Mouse (Mus musculus) heart, embryonic 11.5 days (tissue): ENCODE data around the gene Eipr1. TPM values are rescaled to one million over a fixed set of nuclear protein-coding genes. Genes with fewer than 3 reads are reported as not detected.

Experiments used
- ATAC-seq: fragments of 200-750 bp; cut with Nextera tagmentation; replicated peaks from 2 replicates; pipeline ENCODE4 v1.8.0; 2017; ENCODE audit warnings: moderate library complexity; ENCODE audit not compliant: insufficient number of reproducible peaks, low FRiP score, low TSS enrichment
- H3K27ac ChIP-seq: fragments of 300-500 bp; sonication (generic); 2 replicates; pipeline ENCODE4 v1.5.1; 2014; ENCODE audit warnings: mild to moderate bottlenecking, low read depth, low read length
- H3K27me3 ChIP-seq: fragments of 300-500 bp; sonication (generic); 2 replicates; pipeline ENCODE4 v1.6.1; 2014; ENCODE audit warnings: mild to moderate bottlenecking, low read length, mixed read lengths; ENCODE audit not compliant: control insufficient read depth, insufficient read depth
- H3K36me3 ChIP-seq: fragments of 300-500 bp; sonication (generic); 2 replicates; pipeline ENCODE4 v1.6.1; 2014; ENCODE audit warnings: mild to moderate bottlenecking, low read length, moderate library complexity, mixed read lengths; ENCODE audit not compliant: control insufficient read depth, insufficient read depth
- H3K4me1 ChIP-seq: fragments of 300-500 bp; sonication (generic); 2 replicates; pipeline ENCODE4 v1.6.1; 2014; ENCODE audit warnings: low read length; ENCODE audit not compliant: control insufficient read depth, insufficient read depth
- H3K4me2 ChIP-seq: fragments of 300-500 bp; sonication (generic); 2 replicates; pipeline ENCODE4 v1.6.1; 2014; ENCODE audit warnings: mild to moderate bottlenecking, moderate library complexity
- H3K4me3 ChIP-seq: fragments of 300-500 bp; sonication (generic); 2 replicates; pipeline ENCODE4 v1.5.1; 2014; ENCODE audit warnings: low read depth, low read length
- H3K9ac ChIP-seq: fragments of 300-500 bp; sonication (generic); 2 replicates; pipeline ENCODE4 v1.6.1; 2014; ENCODE audit warnings: mild to moderate bottlenecking, low read depth, low read length, moderate library complexity
- H3K9me3 ChIP-seq: fragments of 300-500 bp; sonication (generic); replicated peaks from 2 replicates; pipeline ENCODE4 v1.6.1; 2016; ENCODE audit warnings: low read length; ENCODE audit not compliant: control insufficient read depth
- WGBS: fragments of 180-500 bp; shearing (Covaris S2); extraction: QIAGEN DNeasy Blood & Tissue Kit; methylation state at CpG from one replicate; pipeline ENCODE4 v1.1.7; 2014; ENCODE audit not compliant: insufficient replicate concordance; 5-methylcytosine and 5-hydroxymethylcytosine counted together
- polyA plus RNA-seq: library from polyadenylated mRNA; unstranded; fragments of >200 nt; fragmentation: Nextera tagmentation; extraction: Ambion mirVana; gene quantifications from 2 replicates; pipeline ENCODE4 v1.2.1, GENCODE M21; 2014

Eipr1 gene
- polyA plus RNA-seq, 1 experiment from 2014 or later: 26.0 TPM

- 81% methylated on average over 7 of the region's 7 CpGs for WGBS
- H3K27me3 ChIP-seq: no peaks in the 10 kb centered on the region
- H3K4me3 ChIP-seq: no peak overlapping the region
- H3K9me3 ChIP-seq: no peaks in the 10 kb centered on the region
- H3K27ac ChIP-seq: no peak overlapping the region
- no peaks in the 10 kb centered on the region for H3K36me3 ChIP-seq
- H3K9ac ChIP-seq: no peak overlapping the region
- H3K4me1 ChIP-seq: peaks cover 5% of the 10 kb centered on the region; the same call in 1 of the 2 replicates
- H3K4me2 ChIP-seq: no peak overlapping the region
- ATAC-seq: no peak
These were observed 87.4 kb downstream of the Eipr1 start for GRCm38 (mm10) chr12:28838971-28839370.

GRCm38 (mm10) chr12:28841179-28841698 lies 89.6 kb downstream of the Eipr1 start:
- H3K9ac ChIP-seq: no peak overlapping the region
- H3K4me2 ChIP-seq: no peak overlapping the region
- no peaks in the 10 kb centered on the region for H3K36me3 ChIP-seq
- H3K4me3 ChIP-seq: no peak overlapping the region
- WGBS: 59% methylated on average over 5 of the region's 5 CpGs
- no peaks in the 10 kb centered on the region for H3K27me3 ChIP-seq
- no peak overlapping the region for H3K27ac ChIP-seq
- H3K4me1 ChIP-seq: peaks cover 5% of the 10 kb centered on the region; the same call in 1 of the 2 replicates
- no peaks in the 10 kb centered on the region for H3K9me3 ChIP-seq
- ATAC-seq: no peak

DNA sequence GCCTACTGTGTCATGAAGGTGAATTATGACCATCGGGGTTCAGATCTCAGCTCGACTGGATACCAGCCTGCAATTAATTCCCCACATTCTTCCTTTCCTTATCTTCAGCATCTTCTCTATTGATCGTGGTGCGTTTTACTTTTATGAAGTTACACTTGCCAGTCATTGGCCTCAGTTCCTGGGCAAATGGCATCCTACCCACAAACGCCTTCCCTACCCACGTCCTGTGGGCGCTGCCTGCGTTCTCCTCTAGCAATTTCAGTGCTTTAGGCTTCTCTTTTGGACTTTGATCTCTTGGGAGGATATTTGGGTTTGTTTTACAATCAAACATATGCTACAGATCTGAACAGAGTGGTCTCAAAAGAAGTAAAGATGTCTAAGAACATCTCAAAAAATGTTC lies 94.2 kb downstream of the Eipr1 start:
- no peak overlapping the region for H3K4me3 ChIP-seq
- no peak overlapping the region for H3K27ac ChIP-seq
- no peak overlapping the region for H3K4me2 ChIP-seq
- H3K4me1 ChIP-seq: no peaks in the 10 kb centered on the region; the same call in 1 of the 2 replicates
- no peak for ATAC-seq
- WGBS: 89% methylated on average over 8 of the region's 8 CpGs
- no peaks in the 10 kb centered on the region for H3K9me3 ChIP-seq
- no peak overlapping the region for H3K9ac ChIP-seq
- H3K27me3 ChIP-seq: no peaks in the 10 kb centered on the region
- H3K36me3 ChIP-seq: no peaks in the 10 kb centered on the region

GRCm38 (mm10) chr12:28847401-28847800 lies 95.8 kb downstream of the Eipr1 start:
- Histone ChIP-seq H3K27ac (no peak overlapping the region), H3K27me3 (no peaks in the 10 kb centered on the region), H3K4me2 (no peak overlapping the region), H3K9ac (no peak overlapping the region), H3K9me3 (no peaks in the 10 kb centered on the region), H3K4me1 (no peaks in the 10 kb centered on the region), H3K4me3 (no peak overlapping the region), H3K36me3 (no peaks in the 10 kb centered on the region)
- WGBS: 62% methylated on average over 6 of the region's 6 CpGs
- no peak for ATAC-seq

GRCm38 (mm10) chr12:28848726-28849612 lies 97.4 kb downstream of the Eipr1 start:
- Histone ChIP-seq H3K4me3 (no peak overlapping the region), H3K9ac (no peak overlapping the region), H3K36me3 (no peaks in the 10 kb centered on the region), H3K27me3 (no peaks in the 10 kb centered on the region), H3K4me2 (no peak overlapping the region), H3K9me3 (no peaks in the 10 kb centered on the region), H3K4me1 (no peaks in the 10 kb centered on the region), H3K27ac (no peak overlapping the region)
- ATAC-seq: no peak
- WGBS: 79% methylated on average over 18 of the region's 18 CpGs

- Histone ChIP-seq H3K9ac (no peak overlapping the region), H3K4me2 (no peak overlapping the region), H3K27me3 (no peaks in the 10 kb centered on the region), H3K4me1 (peaks cover 10% of the 10 kb centered on the region), H3K4me3 (no peak overlapping the region), H3K9me3 (no peaks in the 10 kb centered on the region), H3K36me3 (no peaks in the 10 kb centered on the region), H3K27ac (no peak overlapping the region)
- WGBS: 72% methylated on average over 11 of the region's 11 CpGs
- no peak for ATAC-seq
These were observed 108.1 kb downstream of the Eipr1 start for GRCm38 (mm10) chr12:28859495-28860263.

DNA sequence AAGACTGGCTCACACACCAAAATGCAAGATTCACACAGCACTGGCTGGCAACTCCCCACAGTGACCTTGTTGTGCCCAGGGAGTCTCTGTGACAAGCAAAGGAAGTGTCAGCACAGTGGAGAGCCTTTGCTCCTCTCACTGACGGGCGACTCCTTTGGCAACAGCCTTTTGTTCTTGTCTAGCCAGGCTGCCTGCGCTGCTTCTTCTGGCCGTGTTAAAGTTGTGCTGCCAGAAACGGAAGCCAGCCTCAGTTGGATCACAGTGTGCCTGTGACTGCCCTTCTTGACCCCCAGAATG lies 108.6 kb downstream of the Eipr1 start:
- no peaks in the 10 kb centered on the region for H3K36me3 ChIP-seq
- no peak overlapping the region for H3K4me2 ChIP-seq
- H3K27ac ChIP-seq: 0 out of 2 replicates have a peak overlapping the region, but pooled peaks have one; percentile 35
- ATAC-seq: no peak
- no peaks in the 10 kb centered on the region for H3K9me3 ChIP-seq
- H3K27me3 ChIP-seq: no peaks in the 10 kb centered on the region
- H3K4me3 ChIP-seq: no peak overlapping the region
- H3K9ac ChIP-seq: no peak overlapping the region
- H3K4me1 ChIP-seq: peaks cover 10% of the 10 kb centered on the region
- WGBS: 42% methylated on average over 5 of the region's 5 CpGs

DNA sequence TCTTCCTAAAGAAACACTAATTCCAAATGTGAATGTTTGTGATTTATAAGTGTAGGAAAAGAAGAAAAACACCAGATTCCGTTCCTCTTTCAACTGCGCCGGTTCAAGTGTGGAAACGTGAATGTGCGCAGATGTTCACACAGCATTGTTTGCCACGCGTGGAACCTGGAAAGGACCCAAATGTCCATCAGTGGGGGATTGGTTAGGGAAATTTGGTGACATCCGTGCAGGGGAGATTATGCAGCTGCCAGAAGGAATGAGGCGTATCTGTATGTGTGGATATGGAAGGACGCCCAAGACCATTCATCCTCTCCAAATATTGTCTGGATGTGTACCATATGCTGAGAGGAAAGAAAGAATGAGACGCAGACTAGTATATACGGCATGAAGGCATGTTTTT lies 111.7 kb downstream of the Eipr1 start:
- no peak overlapping the region for H3K4me2 ChIP-seq
- 83% methylated on average over 12 of the region's 12 CpGs for WGBS
- peaks cover 2% of the 10 kb centered on the region; the same call in 1 of the 2 replicates for H3K4me1 ChIP-seq
- ATAC-seq: no peak
- H3K9ac ChIP-seq: no peak overlapping the region
- no peak overlapping the region for H3K27ac ChIP-seq
- no peaks in the 10 kb centered on the region for H3K36me3 ChIP-seq
- no peaks in the 10 kb centered on the region for H3K27me3 ChIP-seq
- H3K9me3 ChIP-seq: no peaks in the 10 kb centered on the region
- no peak overlapping the region for H3K4me3 ChIP-seq
